Mouse (Mus musculus) ES-Bruce4 (cell line): ENCODE measurements at regions not wholly inside any gene's neighbourhood (a gene's known extent, or its start where the extent isn't known, plus 50 kb on each side); places are given as distances from the start of the nearest gene placed in this dataset.

Experiments used
- CTCF ChIP-seq: IDR thresholded peaks from one replicate; pipeline ENCODE4 v1.8.1; 2011; ENCODE audit warnings: low read depth, low read length
- EP300 ChIP-seq: IDR thresholded peaks from 2 replicates; pipeline ENCODE4 v1.6.1; 2011; ENCODE audit warnings: low read depth, low read length; ENCODE audit not compliant: insufficient read depth
- POLR2A ChIP-seq: IDR thresholded peaks from one replicate; pipeline ENCODE4 v1.8.1; 2011; ENCODE audit warnings: low read length; ENCODE audit not compliant: insufficient read depth

- TF ChIP-seq POLR2A = no peak
- TF ChIP-seq CTCF = no peak
- TF ChIP-seq EP300 = no peak
Observed at GRCm38 (mm10) chr6:31776841-31777240, 213.1 kb upstream of the Podxl start.
